Mouse (Mus musculus) limb, embryonic 11.5 days (tissue): ENCODE measurements around the gene 5730455P16Rik. TPM values are rescaled to one million over a fixed set of nuclear protein-coding genes. Genes with fewer than 3 reads are reported as not detected.
"Not testable (repeated sequence)": the region's sequence is repeated elsewhere in the genome, so short reads cannot be mapped to it uniquely, and the experiment has no call there.

Source experiments
- ATAC-seq: fragments of 200-750 bp; cut with Nextera tagmentation; 2 replicates; pipeline ENCODE4 v1.8.0; 2017; ENCODE audit warnings: low read depth; ENCODE audit not compliant: insufficient number of reproducible peaks, low FRiP score, low TSS enrichment
- DNase-seq: peaks from one replicate; pipeline ENCODE4 v3.0.0-alpha.2; 2015; ENCODE audit warnings: low spot score
- H3K27ac ChIP-seq: fragments of 300-500 bp; sonication (generic); replicated peaks from 2 replicates; pipeline ENCODE4 v1.5.1; 2014; ENCODE audit warnings: low read depth, mild to moderate bottlenecking, low read length
- H3K27me3 ChIP-seq: fragments of 300-500 bp; sonication (generic); 2 replicates; pipeline ENCODE4 v1.6.1; 2014; ENCODE audit warnings: mild to moderate bottlenecking, low read length, mixed read lengths; ENCODE audit not compliant: control insufficient read depth, insufficient read depth
- H3K36me3 ChIP-seq: fragments of 300-500 bp; sonication (generic); 2 replicates; pipeline ENCODE4 v1.6.1; 2014; ENCODE audit warnings: mild to moderate bottlenecking, low read length, moderate library complexity, mixed read lengths; ENCODE audit not compliant: control insufficient read depth, insufficient read depth
- H3K4me1 ChIP-seq: fragments of 300-500 bp; sonication (generic); 2 replicates; pipeline ENCODE4 v1.6.1; 2014; ENCODE audit warnings: low read length, mixed read lengths; ENCODE audit not compliant: control insufficient read depth, insufficient read depth
- H3K4me2 ChIP-seq: fragments of 300-500 bp; sonication (generic); 2 replicates; pipeline ENCODE4 v1.6.1; 2014; ENCODE audit warnings: low read depth, mild to moderate bottlenecking, moderate library complexity; ENCODE audit not compliant: severe bottlenecking
- H3K4me3 ChIP-seq: fragments of 300-500 bp; sonication (generic); 2 replicates; pipeline ENCODE4 v1.5.1; 2014; ENCODE audit warnings: low read depth, low read length
- H3K9ac ChIP-seq: fragments of 300-500 bp; sonication (generic); 2 replicates; pipeline ENCODE4 v1.6.1; 2014; ENCODE audit warnings: mild to moderate bottlenecking, low read length
- H3K9me3 ChIP-seq: fragments of 300-500 bp; sonication (generic); 2 replicates; pipeline ENCODE4 v1.6.1; 2016; ENCODE audit warnings: low read length; ENCODE audit not compliant: control insufficient read depth
- WGBS: fragments of 180-500 bp; shearing (Covaris S2); extraction: QIAGEN DNeasy Blood & Tissue Kit; methylation state at CpG from one replicate; pipeline ENCODE4 v1.1.7; 2014; 5-methylcytosine and 5-hydroxymethylcytosine counted together
- polyA plus RNA-seq: library from polyadenylated mRNA; unstranded; fragments of >200 nt; fragmentation: Nextera tagmentation; extraction: Ambion mirVana; gene quantifications from 2 replicates; pipeline ENCODE4 v1.2.1, GENCODE M21; 2014

The 5730455P16Rik gene
- polyA plus RNA-seq, 1 experiment from 2014 or later = 23.2 TPM

- Histone ChIP-seq H3K9me3 (no peaks in the 10 kb centered on the region), H3K4me1 (peaks cover 7% of the 10 kb centered on the region; the same call in 1 of the 2 replicates), H3K36me3 (peaks cover 12% of the 10 kb centered on the region), H3K27ac (no peak overlapping the region), H3K9ac (peak overlapping the region; percentile 64; the same call in 1 of the 2 replicates), H3K4me3 (peak overlapping the region; percentile 97), H3K4me2 (peak overlapping the region; percentile 92), H3K27me3 (no peaks in the 10 kb centered on the region)
- DNase-seq (no peak), ATAC-seq (no peak)
- WGBS = 74% methylated on average over 4 of the region's 4 CpGs
Measured at GRCm38 (mm10) chr11:80385055-80385454, 7.2 kb upstream of the 5730455P16Rik start.

GRCm38 (mm10) chr11:80384461-80384860, 6.6 kb upstream of the 5730455P16Rik start:
- H3K27me3 ChIP-seq = no peaks in the 10 kb centered on the region
- ATAC-seq (no peak), DNase-seq (peak; percentile 32)
- H3K9ac ChIP-seq = peak overlapping the region; percentile 64
- peak overlapping the region; percentile 92 for H3K4me2 ChIP-seq
- H3K4me3 ChIP-seq = peak overlapping the region; percentile 97
- H3K27ac ChIP-seq = no peak overlapping the region
- peaks cover 10% of the 10 kb centered on the region for H3K36me3 ChIP-seq
- no peaks in the 10 kb centered on the region for H3K9me3 ChIP-seq
- H3K4me1 ChIP-seq = peaks cover 7% of the 10 kb centered on the region; the same call in 1 of the 2 replicates

- peak overlapping the region; percentile 97 for H3K4me3 ChIP-seq
- peaks cover 5% of the 10 kb centered on the region; the same call in 1 of the 2 replicates for H3K36me3 ChIP-seq
- peak overlapping the region; percentile 64; the same call in 1 of the 2 replicates for H3K27ac ChIP-seq
- no peaks in the 10 kb centered on the region for H3K27me3 ChIP-seq
- H3K9ac ChIP-seq = peak overlapping the region; percentile 99
- ATAC-seq = 0 out of 2 replicates have a peak, but pooled peaks have one; percentile 19
- peak overlapping the region; percentile 18; the same call in 1 of the 2 replicates for H3K4me2 ChIP-seq
- H3K9me3 ChIP-seq = no peaks in the 10 kb centered on the region
- H3K4me1 ChIP-seq = peaks cover 7% of the 10 kb centered on the region; the same call in 1 of the 2 replicates
- under 1% methylated on average over 20 of the region's 20 CpGs for WGBS
- no peak for DNase-seq
Measured at GRCm38 (mm10) chr11:80383626-80384046, 5.8 kb upstream of the 5730455P16Rik start.

- ATAC-seq (peak; percentile 91), DNase-seq (peak; percentile 98)
- under 1% methylated on average over 33 of the region's 33 CpGs for WGBS
- Histone ChIP-seq H3K4me2 (peak within 1 kb of the TSS; percentile 92), H3K36me3 (peaks cover 5% of the 10 kb centered on the region; the same call in 1 of the 2 replicates), H3K27me3 (no peaks in the 10 kb centered on the region), H3K9ac (peak within 1 kb of the TSS; percentile 99), H3K4me1 (peaks cover 7% of the 10 kb centered on the region; the same call in 1 of the 2 replicates), H3K9me3 (no peaks in the 10 kb centered on the region), H3K4me3 (peak within 1 kb of the TSS; percentile 97), H3K27ac (peak within 1 kb of the TSS; percentile 64; the same call in 1 of the 2 replicates)
Measured at GRCm38 (mm10) chr11:80383019-80383625, 5.3 kb upstream of the 5730455P16Rik start, which contains the start of gene Zfp207. Gene Zfp207, plus strand, starts transcription at chr11:80383279.

GRCm38 (mm10) chr11:80382626-80383018, 4.8 kb upstream of the 5730455P16Rik start:
- peak overlapping the region; percentile 97 for H3K4me3 ChIP-seq
- no peaks in the 10 kb centered on the region for H3K9me3 ChIP-seq
- ATAC-seq (peak; percentile 14; the same call in 1 of the 2 replicates), DNase-seq (peak; percentile 56)
- peaks cover 7% of the 10 kb centered on the region; the same call in 1 of the 2 replicates for H3K4me1 ChIP-seq
- peak overlapping the region; percentile 67 for H3K9ac ChIP-seq
- WGBS = 6% methylated on average over 12 of the region's 12 CpGs
- 0 out of 2 replicates have a peak overlapping the region, but pooled peaks have one; percentile 33 for H3K27ac ChIP-seq
- H3K4me2 ChIP-seq = peak overlapping the region; percentile 70
- H3K36me3 ChIP-seq = peaks cover 3% of the 10 kb centered on the region; the same call in 1 of the 2 replicates
- no peaks in the 10 kb centered on the region for H3K27me3 ChIP-seq

- not testable (repeated sequence) for H3K4me1 ChIP-seq, H3K4me3 ChIP-seq, H3K36me3 ChIP-seq, H3K4me2 ChIP-seq, ATAC-seq, DNase-seq, H3K9me3 ChIP-seq, H3K27ac ChIP-seq, H3K9ac ChIP-seq, H3K27me3 ChIP-seq
- 98% methylated on average over 7 of the region's 7 CpGs for WGBS
Measured at GRCm38 (mm10) chr11:80379184-80379583, 1.4 kb upstream of the 5730455P16Rik start.

- DNase-seq, ATAC-seq, H3K4me1 ChIP-seq, H3K36me3 ChIP-seq, H3K9me3 ChIP-seq, H3K4me2 ChIP-seq, H3K27me3 ChIP-seq, H3K27ac ChIP-seq: not testable (repeated sequence)
- Histone ChIP-seq H3K4me3 (peak overlapping the region; percentile 91; the same call in 1 of the 2 replicates), H3K9ac (peak overlapping the region; percentile 96; the same call in 1 of the 2 replicates)
- WGBS = 66% methylated on average over 2 of the region's 2 CpGs
Measured at GRCm38 (mm10) chr11:80378452-80379068, 726 bp upstream of the 5730455P16Rik start.

GRCm38 (mm10) chr11:80376651-80377050, 1.2 kb downstream of the 5730455P16Rik start:
- WGBS = 76% methylated on average over 4 of the region's 4 CpGs
- no peaks in the 10 kb centered on the region for H3K27me3 ChIP-seq
- no peaks in the 10 kb centered on the region for H3K9me3 ChIP-seq
- H3K4me2 ChIP-seq = peak overlapping the region; percentile 86; the same call in 1 of the 2 replicates
- no peak for ATAC-seq
- no peak for DNase-seq
- no peaks in the 10 kb centered on the region; the same call in 1 of the 2 replicates for H3K36me3 ChIP-seq
- no peak overlapping the region for H3K4me3 ChIP-seq
- H3K27ac ChIP-seq = no peak overlapping the region
- peaks cover 3% of the 10 kb centered on the region; the same call in 1 of the 2 replicates for H3K4me1 ChIP-seq
- H3K9ac ChIP-seq = no peak overlapping the region
